Mouse (Mus musculus) hindbrain, embryonic 14.5 days (tissue): ENCODE data around the gene Stpg1. TPM values are rescaled to one million over a fixed set of nuclear protein-coding genes. Genes with fewer than 3 reads are reported as not detected.
A peak's percentile ranks its signal among the peaks of the same experiment; 100 is the strongest.

Experiments
- ATAC-seq: fragments of 200-750 bp; cut with Nextera tagmentation; 2 replicates; pipeline ENCODE4 v1.8.0; 2017; ENCODE audit warnings: moderate number of reproducible peaks, mild to moderate bottlenecking, moderate TSS enrichment, moderate library complexity; ENCODE audit not compliant: low FRiP score
- DNase-seq: peaks from one replicate; pipeline ENCODE4 v3.0.0-alpha.2; 2015; ENCODE audit warnings: low spot score
- H3K27ac ChIP-seq: fragments of 300-500 bp; sonication (generic); 2 replicates; pipeline ENCODE4 v1.5.1; 2014; ENCODE audit warnings: mild to moderate bottlenecking, moderate library complexity
- H3K27me3 ChIP-seq: fragments of 300-500 bp; sonication (generic); 2 replicates; pipeline ENCODE4 v1.6.1; 2014; ENCODE audit warnings: mild to moderate bottlenecking, low read length, mixed read lengths; ENCODE audit not compliant: control insufficient read depth, insufficient read depth
- H3K36me3 ChIP-seq: fragments of 300-500 bp; sonication (generic); replicated peaks from 2 replicates; pipeline ENCODE4 v1.6.1; 2014; ENCODE audit not compliant: control insufficient read depth, insufficient read depth
- H3K4me1 ChIP-seq: fragments of 300-500 bp; sonication (generic); replicated peaks from 2 replicates; pipeline ENCODE4 v1.6.1; 2014; ENCODE audit warnings: antibody characterized with exemption, low read length, mixed read lengths; ENCODE audit not compliant: control insufficient read depth, insufficient read depth
- H3K4me2 ChIP-seq: fragments of 300-500 bp; sonication (generic); replicated peaks from 2 replicates; pipeline ENCODE4 v1.6.1; 2014; ENCODE audit warnings: mild to moderate bottlenecking, moderate library complexity
- H3K4me3 ChIP-seq: fragments of 300-500 bp; sonication (generic); replicated peaks from 2 replicates; pipeline ENCODE4 v1.5.1; 2014; ENCODE audit warnings: mild to moderate bottlenecking, low read length
- H3K9ac ChIP-seq: fragments of 300-500 bp; sonication (generic); 2 replicates; pipeline ENCODE4 v1.6.1; 2014
- H3K9me3 ChIP-seq: fragments of 300-500 bp; sonication (generic); 2 replicates; pipeline ENCODE4 v1.6.1; 2016; ENCODE audit warnings: low read length; ENCODE audit not compliant: control insufficient read depth
- WGBS: fragments of 180-500 bp; shearing (Covaris S2); extraction: QIAGEN DNeasy Blood & Tissue Kit; methylation state at CpG from one replicate; pipeline ENCODE4 v1.1.7; 2014; 5-methylcytosine and 5-hydroxymethylcytosine counted together
- polyA plus RNA-seq: library from polyadenylated mRNA; unstranded; fragments of >200 nt; fragmentation: Nextera tagmentation; extraction: Ambion mirVana; gene quantifications from 2 replicates; pipeline ENCODE4 v1.2.1, GENCODE M21; 2014

Gene Stpg1
- polyA plus RNA-seq, 1 experiment from 2014 or later, result 0.29 TPM

DNA sequence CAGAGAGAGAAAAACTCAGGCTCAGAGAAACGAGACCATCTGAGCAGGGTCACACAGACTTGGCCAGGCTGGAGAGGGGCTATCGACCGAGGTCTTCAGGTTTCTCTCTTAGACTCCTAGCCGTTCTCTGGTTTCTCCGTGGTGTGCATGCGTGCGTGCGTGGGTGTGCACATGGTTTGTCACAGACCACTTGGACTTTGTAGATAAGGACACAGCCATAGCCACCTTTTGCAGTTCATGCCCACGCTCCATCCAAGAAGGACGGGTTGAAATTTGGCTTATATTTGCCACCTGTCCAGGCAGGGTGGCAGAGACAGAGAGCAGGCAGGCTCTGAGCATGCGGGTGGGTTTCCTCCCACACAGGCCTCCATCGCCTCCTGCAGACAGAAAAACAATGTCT, 30.5 kb downstream of the Stpg1 start:
- Histone ChIP-seq H3K36me3 (no peaks in the 10 kb centered on the region), H3K27me3 (no peaks in the 10 kb centered on the region), H3K27ac (no peak overlapping the region), H3K4me1 (peaks cover 10% of the 10 kb centered on the region; the same call in 1 of the 2 replicates), H3K4me3 (no peak overlapping the region), H3K9me3 (no peaks in the 10 kb centered on the region), H3K4me2 (no peak overlapping the region), H3K9ac (no peak overlapping the region)
- WGBS, result 71% methylated on average over 12 of the region's 12 CpGs
- ATAC-seq (no peak), DNase-seq (no peak)

DNA sequence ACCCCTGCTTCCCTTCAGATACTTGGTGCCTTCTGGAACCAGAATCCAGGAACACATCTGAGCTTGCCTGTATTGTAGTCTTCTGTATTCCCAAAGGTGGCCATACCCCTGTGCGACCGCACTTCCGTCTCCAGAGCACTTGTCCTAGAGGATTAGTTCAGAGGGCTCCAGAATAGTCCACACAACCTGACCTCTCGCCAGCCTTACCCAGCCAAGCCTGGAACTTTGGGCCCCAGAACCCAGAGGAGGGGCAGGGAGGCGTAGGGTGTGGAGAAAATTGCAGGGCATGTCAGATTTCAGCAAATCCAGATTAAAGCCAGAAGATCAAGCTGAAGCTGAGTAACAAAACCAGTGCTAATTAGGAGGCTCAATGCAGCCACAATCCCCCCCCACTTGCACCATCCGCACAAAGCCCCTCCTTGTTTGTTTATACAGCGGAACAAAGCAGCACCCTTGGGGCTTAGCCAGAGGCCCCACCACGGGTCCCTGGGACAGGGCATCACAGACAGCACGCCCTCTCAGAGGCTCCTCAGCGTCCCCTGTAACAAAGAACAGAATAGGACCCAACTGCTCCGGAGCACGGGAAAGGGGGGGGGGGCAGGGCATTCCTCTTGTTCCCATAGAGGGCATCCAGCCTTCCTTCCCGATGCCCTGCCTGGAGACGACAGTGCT, 31.6 kb downstream of the Stpg1 start:
- WGBS, result 8% methylated on average over 14 of the region's 14 CpGs
- no peak for DNase-seq
- ATAC-seq, result peak; percentile 70; the same call in 1 of the 2 replicates
- Histone ChIP-seq H3K27me3 (no peaks in the 10 kb centered on the region), H3K36me3 (no peaks in the 10 kb centered on the region), H3K4me1 (peaks cover 10% of the 10 kb centered on the region; the same call in 1 of the 2 replicates), H3K4me2 (no peak overlapping the region; the same call in 1 of the 2 replicates), H3K4me3 (no peak overlapping the region), H3K9ac (no peak overlapping the region), H3K27ac (no peak overlapping the region), H3K9me3 (peaks cover 4% of the 10 kb centered on the region; the same call in 1 of the 2 replicates)

- DNase-seq, result no peak
- Histone ChIP-seq H3K9me3 (peaks cover 4% of the 10 kb centered on the region; the same call in 1 of the 2 replicates), H3K4me1 (peaks cover 7% of the 10 kb centered on the region; the same call in 1 of the 2 replicates), H3K4me3 (no peak overlapping the region), H3K27me3 (no peaks in the 10 kb centered on the region), H3K27ac (no peak overlapping the region), H3K9ac (no peak overlapping the region), H3K36me3 (no peaks in the 10 kb centered on the region), H3K4me2 (no peak overlapping the region)
- WGBS, result 51% methylated on average over 2 of the region's 2 CpGs
- no peak for ATAC-seq
These were observed 35.7 kb downstream of the Stpg1 start for GRCm38 (mm10) chr4:135530270-135530669.

DNA sequence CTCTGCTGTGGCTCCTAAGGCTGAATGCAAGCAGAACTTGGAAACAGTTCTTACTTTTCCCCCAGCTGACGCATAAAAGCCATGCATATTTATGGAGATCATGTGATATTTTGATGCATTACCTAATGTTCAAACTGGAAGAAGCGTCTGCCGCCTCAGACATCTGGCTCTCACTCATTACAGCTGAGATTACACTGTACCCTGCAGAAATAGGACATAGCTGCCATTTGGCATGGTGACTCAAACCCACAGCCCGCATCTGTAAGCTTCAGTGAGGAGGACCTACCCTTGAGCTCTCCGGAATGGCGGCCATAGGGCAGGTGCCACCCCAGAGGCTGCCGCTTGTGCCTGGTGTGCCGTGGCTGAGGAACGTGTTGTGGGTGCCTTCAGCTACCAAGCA, 36.6 kb downstream of the Stpg1 start:
- 78% methylated on average over 9 of the region's 9 CpGs for WGBS
- no peak overlapping the region for H3K9ac ChIP-seq
- no peaks in the 10 kb centered on the region for H3K27me3 ChIP-seq
- DNase-seq (no peak), ATAC-seq (no peak)
- H3K4me1 ChIP-seq, result peaks cover 2% of the 10 kb centered on the region; the same call in 1 of the 2 replicates
- no peak overlapping the region for H3K4me3 ChIP-seq
- no peak overlapping the region for H3K27ac ChIP-seq
- H3K4me2 ChIP-seq, result no peak overlapping the region
- H3K36me3 ChIP-seq, result no peaks in the 10 kb centered on the region
- peaks cover 4% of the 10 kb centered on the region; the same call in 1 of the 2 replicates for H3K9me3 ChIP-seq

- 51% methylated on average over 9 of the region's 9 CpGs for WGBS
- Histone ChIP-seq H3K36me3 (no peaks in the 10 kb centered on the region), H3K9ac (no peak overlapping the region), H3K4me3 (no peak overlapping the region), H3K27ac (no peak overlapping the region), H3K4me1 (no peaks in the 10 kb centered on the region), H3K27me3 (no peaks in the 10 kb centered on the region), H3K9me3 (peaks cover 4% of the 10 kb centered on the region; the same call in 1 of the 2 replicates), H3K4me2 (no peak overlapping the region)
- DNase-seq (no peak), ATAC-seq (no peak)
These were observed 37.4 kb downstream of the Stpg1 start for GRCm38 (mm10) chr4:135531771-135532613.

DNA sequence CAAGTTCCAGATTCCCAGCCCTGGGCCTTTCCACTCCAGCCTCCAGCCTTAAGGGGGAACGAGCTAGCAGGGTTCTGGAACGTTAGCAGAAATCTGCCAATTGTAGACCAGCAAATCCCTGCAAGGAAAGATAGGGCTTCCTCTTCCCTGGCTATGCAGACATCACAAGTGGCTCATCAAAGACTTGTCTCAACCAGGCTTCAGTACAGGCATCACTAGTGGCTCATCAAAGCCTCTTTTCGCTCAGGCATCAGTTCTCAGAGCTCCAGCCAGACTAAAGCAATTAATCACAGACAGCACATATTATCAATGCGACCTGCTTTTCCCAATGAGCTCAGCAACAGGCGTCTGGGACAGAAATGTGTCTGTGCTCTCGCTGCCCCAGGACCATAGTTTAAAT, 38.4 kb downstream of the Stpg1 start:
- Histone ChIP-seq H3K36me3 (no peaks in the 10 kb centered on the region), H3K27me3 (no peaks in the 10 kb centered on the region), H3K9me3 (peaks cover 4% of the 10 kb centered on the region; the same call in 1 of the 2 replicates), H3K4me1 (no peaks in the 10 kb centered on the region), H3K4me2 (no peak overlapping the region), H3K4me3 (no peak overlapping the region), H3K9ac (no peak overlapping the region), H3K27ac (no peak overlapping the region)
- WGBS, result 77% methylated on average over 6 of the region's 6 CpGs
- ATAC-seq (no peak), DNase-seq (no peak)

- Histone ChIP-seq H3K4me3 (no peak overlapping the region), H3K4me1 (peaks cover 7% of the 10 kb centered on the region; the same call in 1 of the 2 replicates), H3K9ac (no peak overlapping the region), H3K36me3 (no peaks in the 10 kb centered on the region), H3K27me3 (no peaks in the 10 kb centered on the region), H3K27ac (no peak overlapping the region), H3K9me3 (peaks cover 4% of the 10 kb centered on the region; the same call in 1 of the 2 replicates), H3K4me2 (no peak overlapping the region)
- 96% methylated on average over 3 of the region's 3 CpGs for WGBS
- ATAC-seq (no peak), DNase-seq (no peak)
These were observed 40.4 kb downstream of the Stpg1 start for GRCm38 (mm10) chr4:135535021-135535420.

- Histone ChIP-seq H3K36me3 (no peaks in the 10 kb centered on the region), H3K4me3 (no peak overlapping the region), H3K4me2 (no peak overlapping the region), H3K27me3 (no peaks in the 10 kb centered on the region), H3K9me3 (no peaks in the 10 kb centered on the region), H3K27ac (no peak overlapping the region), H3K9ac (no peak overlapping the region), H3K4me1 (peaks cover 11% of the 10 kb centered on the region; the same call in 1 of the 2 replicates)
- ATAC-seq (no peak), DNase-seq (no peak)
- WGBS, result 85% methylated on average over 12 of the region's 12 CpGs
These were observed 44.5 kb downstream of the Stpg1 start for GRCm38 (mm10) chr4:135539056-135539455.

GRCm38 (mm10) chr4:135540057-135540456, 45.5 kb downstream of the Stpg1 start:
- WGBS, result 26% methylated on average over 9 of the region's 9 CpGs
- Histone ChIP-seq H3K36me3 (no peaks in the 10 kb centered on the region), H3K27ac (0 out of 2 replicates have a peak overlapping the region, but pooled peaks have one; percentile 14), H3K4me3 (no peak overlapping the region), H3K27me3 (no peaks in the 10 kb centered on the region), H3K4me2 (no peak overlapping the region), H3K9me3 (no peaks in the 10 kb centered on the region), H3K4me1 (peaks cover 11% of the 10 kb centered on the region; the same call in 1 of the 2 replicates), H3K9ac (no peak overlapping the region)
- peak; percentile 43; the same call in 1 of the 2 replicates for ATAC-seq
- DNase-seq, result peak; percentile 51
